Mouse (Mus musculus): ENCODE data around the gene Dock9.

DNA sequence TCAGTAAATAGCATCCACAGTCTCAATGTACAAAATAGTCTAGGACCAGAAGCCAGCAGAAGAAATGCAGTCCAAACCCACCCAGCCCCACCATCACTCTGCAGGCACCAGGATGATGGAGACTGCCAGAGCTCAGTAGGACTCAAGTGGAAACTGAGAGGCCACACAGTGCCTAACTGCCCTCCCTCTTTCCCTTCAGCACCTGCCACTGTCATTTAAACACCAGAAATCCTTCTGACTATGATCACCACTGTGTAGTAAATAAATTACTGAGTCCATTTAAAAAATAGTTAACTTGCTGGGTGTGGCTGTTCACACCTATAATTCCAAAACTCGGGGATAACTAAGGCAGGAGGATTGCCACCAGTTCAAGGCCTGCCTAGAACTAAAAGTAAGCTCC, 97.6 kb downstream of the Dock9 start:
- no peak for TF ChIP-seq GATA1 (IDR thresholded peaks at IDR 0.05; ENCODE audit: low read length)
- TF ChIP-seq TAL1 (IDR thresholded peaks at IDR 0.05; ENCODE audit: low read length): no peak

Measured in erythroblast, embryonic 14.5 days (primary cell).